Mouse (Mus musculus) liver, embryonic 12.5 days (tissue): Measurements from ENCODE around the gene Tppp3. TPM values are rescaled to one million over a fixed set of nuclear protein-coding genes. Genes with fewer than 3 reads are reported as not detected.

Experiments
- polyA plus RNA-seq: library from polyadenylated mRNA; unstranded; fragments of >200 nt; fragmentation: Nextera tagmentation; extraction: Ambion mirVana; gene quantifications from 2 replicates; pipeline ENCODE4 v1.2.1, GENCODE M21; 2016

Gene Tppp3
- polyA plus RNA-seq, 1 experiment from 2014 or later = 1.4 TPM

Other genes with a start within 250 kb of the Tppp3 start
- 16.7 and 18.8 TPM in 2 replicates for gene D230025D16Rik, start 246.4 kb downstream of the Tppp3 start, polyA plus RNA-seq
- 3.5 and 3.6 TPM in 2 replicates for gene B3gnt9, start 216.4 kb downstream of the Tppp3 start, polyA plus RNA-seq
- gene Tradd, start 206.9 kb downstream of the Tppp3 start, polyA plus RNA-seq = 17.7 and 18.3 TPM in 2 replicates
- 1.2 and 1.5 TPM in 2 replicates for gene Fbxl8, start 206.9 kb downstream of the Tppp3 start, polyA plus RNA-seq
- gene Hsf4, start 201.7 kb downstream of the Tppp3 start, polyA plus RNA-seq = not detected in 2 replicates
- gene Nol3, start 195.4 kb downstream of the Tppp3 start, polyA plus RNA-seq = 0.12 and 0.18 TPM in 2 replicates
- gene 4931428F04Rik, start 181.7 kb downstream of the Tppp3 start, polyA plus RNA-seq = 1.6 TPM in 2 replicates
- gene Exoc3l, start 175.4 kb downstream of the Tppp3 start, polyA plus RNA-seq = 11.9 and 13.8 TPM in 2 replicates
- gene E2f4, start 173.9 kb downstream of the Tppp3 start, polyA plus RNA-seq = 239 TPM in 2 replicates
- 2.7 and 3.0 TPM in 2 replicates for gene Elmo3, start 165.9 kb downstream of the Tppp3 start, polyA plus RNA-seq
- gene Lrrc29, start 145.2 kb downstream of the Tppp3 start, polyA plus RNA-seq = 9.9 and 10.0 TPM in 2 replicates
- 106 and 109 TPM in 2 replicates for gene Tmem208, start 145.2 kb downstream of the Tppp3 start, polyA plus RNA-seq
- gene Fhod1, start 123.6 kb downstream of the Tppp3 start, polyA plus RNA-seq = 1.2 and 1.4 TPM in 2 replicates
- 0.42 and 0.48 TPM in 2 replicates for gene Slc9a5, start 122.7 kb downstream of the Tppp3 start, polyA plus RNA-seq
- not detected in 2 replicates for gene Plekhg4, start 98.3 kb downstream of the Tppp3 start, polyA plus RNA-seq
- not detected in 2 replicates for gene Kctd19, start 58.0 kb downstream of the Tppp3 start, polyA plus RNA-seq
- gene Lrrc36, start 58.0 kb downstream of the Tppp3 start, polyA plus RNA-seq = 0.07 and 0.18 TPM in 2 replicates
- 4.0 and 4.6 TPM in 2 replicates for gene Zdhhc1, start 25.4 kb upstream of the Tppp3 start, polyA plus RNA-seq
- gene Hsd11b2, start 47.2 kb upstream of the Tppp3 start, polyA plus RNA-seq = 6.0 and 6.7 TPM in 2 replicates
- gene Atp6v0d1, start 94.5 kb upstream of the Tppp3 start, polyA plus RNA-seq = 47.2 and 51.0 TPM in 2 replicates
- 14.1 and 14.5 TPM in 2 replicates for gene Ripor1, start 133.7 kb upstream of the Tppp3 start, polyA plus RNA-seq
- 89.0 and 93.5 TPM in 2 replicates for gene Ctcf, start 165.0 kb upstream of the Tppp3 start, polyA plus RNA-seq
- 0.22 TPM in 1 of 2 replicates, not detected in the other for gene Agrp, start 165.9 kb upstream of the Tppp3 start, polyA plus RNA-seq
- gene Carmil2, start 214.7 kb upstream of the Tppp3 start, polyA plus RNA-seq = 0.86 TPM in 2 replicates
- gene Acd, start 229.6 kb upstream of the Tppp3 start, polyA plus RNA-seq = 32.3 and 34.1 TPM in 2 replicates
- gene Pard6a, start 229.6 kb upstream of the Tppp3 start, polyA plus RNA-seq = 9.2 and 10.8 TPM in 2 replicates
- gene 4933405L10Rik, start 236.1 kb upstream of the Tppp3 start, polyA plus RNA-seq = 0.23 TPM in 1 of 2 replicates, not detected in the other
- 11.2 and 12.4 TPM in 2 replicates for gene Enkd1, start 236.7 kb upstream of the Tppp3 start, polyA plus RNA-seq